Mouse (Mus musculus) neural tube, embryonic 13.5 days (tissue): ENCODE measurements around the gene Ldhb. TPM values are rescaled to one million over a fixed set of nuclear protein-coding genes. Genes with fewer than 3 reads are reported as not detected.

Experiments used
- ATAC-seq: fragments of 200-750 bp; cut with Nextera tagmentation; 2 replicates; pipeline ENCODE4 v1.8.0; 2017; ENCODE audit warnings: low read depth, mild to moderate bottlenecking, moderate TSS enrichment, moderate library complexity
- H3K27ac ChIP-seq: fragments of 300-500 bp; sonication (generic); replicated peaks from 2 replicates; pipeline ENCODE4 v1.5.1; 2015; ENCODE audit warnings: moderate library complexity, mild to moderate bottlenecking, inconsistent platforms
- H3K27me3 ChIP-seq: fragments of 300-500 bp; sonication (generic); 2 replicates; pipeline ENCODE4 v1.6.1; 2015; ENCODE audit warnings: mild to moderate bottlenecking, inconsistent platforms
- H3K36me3 ChIP-seq: fragments of 300-500 bp; sonication (generic); 2 replicates; pipeline ENCODE4 v1.6.1; 2015; ENCODE audit warnings: mild to moderate bottlenecking, inconsistent platforms
- H3K4me1 ChIP-seq: fragments of 300-500 bp; sonication (generic); replicated peaks from 2 replicates; pipeline ENCODE4 v1.6.1; 2015; ENCODE audit warnings: inconsistent platforms
- H3K4me2 ChIP-seq: fragments of 300-500 bp; sonication (generic); 2 replicates; pipeline ENCODE4 v1.6.1; 2015; ENCODE audit warnings: inconsistent platforms, mild to moderate bottlenecking, moderate library complexity
- H3K4me3 ChIP-seq: fragments of 300-500 bp; sonication (generic); 2 replicates; pipeline ENCODE4 v1.5.1; 2015; ENCODE audit warnings: mild to moderate bottlenecking, inconsistent platforms
- H3K9ac ChIP-seq: fragments of 300-500 bp; sonication (generic); 2 replicates; pipeline ENCODE4 v1.6.1; 2015; ENCODE audit warnings: moderate library complexity, mild to moderate bottlenecking, inconsistent platforms
- H3K9me3 ChIP-seq: fragments of 300-500 bp; sonication (generic); 2 replicates; pipeline ENCODE4 v1.6.1; 2016; ENCODE audit warnings: inconsistent platforms
- WGBS: fragments of 180-500 bp; shearing (Covaris S2); methylation state at CpG from one replicate; pipeline ENCODE4 v1.1.7; 2015; 5-methylcytosine and 5-hydroxymethylcytosine counted together
- polyA plus RNA-seq: library from polyadenylated mRNA; unstranded; fragments of >200 nt; fragmentation: Nextera tagmentation; extraction: Ambion mirVana; gene quantifications from 2 replicates; pipeline ENCODE4 v1.2.1, GENCODE M21; 2015

Ldhb gene
- polyA plus RNA-seq, 1 experiment from 2014 or later: 568 TPM

- no peak overlapping the region for H3K4me3 ChIP-seq
- WGBS: 86% methylated on average over 8 of the region's 8 CpGs
- no peak for ATAC-seq
Observed at GRCm38 (mm10) chr6:142471141-142471540, 36.6 kb downstream of the Ldhb start.

DNA sequence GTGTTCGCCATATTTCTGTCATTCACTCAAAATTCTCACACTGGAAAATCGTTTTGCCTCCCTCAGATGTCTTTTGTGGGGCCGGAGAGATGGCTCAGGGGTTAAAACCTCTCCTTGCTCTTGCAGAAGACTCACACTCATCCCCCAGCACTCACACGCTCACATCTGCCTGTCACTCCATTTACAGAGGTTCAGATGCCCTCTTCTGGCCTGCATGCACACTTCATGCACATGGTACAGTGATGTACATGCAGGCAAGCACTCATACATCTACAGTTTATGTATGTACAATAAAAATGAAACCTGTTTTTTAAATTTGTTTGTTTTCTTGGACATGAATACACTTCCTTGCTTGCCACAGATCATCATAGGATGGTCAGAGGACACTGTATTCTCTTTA is 38.2 kb downstream of the Ldhb start:
- H3K9ac ChIP-seq: no peak overlapping the region
- no peaks in the 10 kb centered on the region for H3K4me1 ChIP-seq
- WGBS: 62% methylated on average over 4 of the region's 4 CpGs
- H3K27ac ChIP-seq: no peak overlapping the region
- H3K27me3 ChIP-seq: no peaks in the 10 kb centered on the region
- no peak overlapping the region for H3K4me3 ChIP-seq
- no peak for ATAC-seq
- no peaks in the 10 kb centered on the region for H3K9me3 ChIP-seq
- H3K36me3 ChIP-seq: no peaks in the 10 kb centered on the region
- no peak overlapping the region for H3K4me2 ChIP-seq

More at GRCm38 (mm10) chr6:142471141-142471540, 36.6 kb downstream of the Ldhb start:
- Histone ChIP-seq H3K36me3 (no peaks in the 10 kb centered on the region), H3K9ac (no peak overlapping the region), H3K27me3 (no peaks in the 10 kb centered on the region), H3K27ac (no peak overlapping the region), H3K9me3 (no peaks in the 10 kb centered on the region), H3K4me2 (no peak overlapping the region), H3K4me1 (no peaks in the 10 kb centered on the region)

GRCm38 (mm10) chr6:142462194-142462593 is 45.6 kb downstream of the Ldhb start:
- Histone ChIP-seq H3K4me3 (no peak overlapping the region), H3K9ac (no peak overlapping the region), H3K4me2 (no peak overlapping the region), H3K27ac (no peak overlapping the region), H3K4me1 (peaks cover 13% of the 10 kb centered on the region), H3K36me3 (no peaks in the 10 kb centered on the region), H3K27me3 (no peaks in the 10 kb centered on the region), H3K9me3 (no peaks in the 10 kb centered on the region)
- ATAC-seq: no peak
- 81% methylated on average over 6 of the region's 6 CpGs for WGBS

DNA sequence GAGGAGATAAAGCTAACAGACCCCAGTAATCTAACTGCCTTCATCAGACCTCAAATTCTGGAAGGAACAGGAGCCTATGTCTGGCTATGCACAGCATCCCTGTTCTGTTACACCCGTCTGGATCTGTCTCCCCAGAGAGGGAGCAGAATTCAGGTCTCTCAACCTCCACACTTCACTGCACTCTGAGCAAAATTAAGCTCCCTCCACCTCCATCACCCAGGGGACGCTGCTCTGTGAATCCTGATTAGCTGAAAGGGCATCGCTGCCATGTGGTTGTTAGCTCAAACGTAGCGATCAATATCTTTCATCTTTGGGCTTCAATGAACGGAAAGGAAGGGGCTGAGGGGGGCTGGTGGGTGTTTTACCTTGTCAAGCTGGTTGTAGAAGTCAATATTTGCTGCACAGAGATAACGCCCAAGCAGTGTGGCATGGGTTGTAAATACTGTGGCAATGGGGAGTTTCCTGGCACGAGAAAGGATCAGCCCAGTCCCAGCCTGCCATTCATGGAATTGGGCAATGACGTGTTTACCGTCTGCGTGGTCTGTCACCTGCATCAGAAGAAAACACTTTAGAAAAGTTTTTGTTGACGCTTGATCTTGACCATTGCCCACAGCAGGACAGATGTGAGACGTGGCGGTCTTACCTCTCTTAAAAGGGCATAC is 48.6 kb downstream of the Ldhb start:
- no peaks in the 10 kb centered on the region for H3K9me3 ChIP-seq
- H3K27me3 ChIP-seq: no peaks in the 10 kb centered on the region
- 66% methylated on average over 14 of the region's 14 CpGs for WGBS
- no peaks in the 10 kb centered on the region for H3K36me3 ChIP-seq
- no peak overlapping the region for H3K4me3 ChIP-seq
- peak overlapping the region; percentile 8; the same call in 1 of the 2 replicates for H3K4me2 ChIP-seq
- H3K27ac ChIP-seq: no peak overlapping the region
- ATAC-seq: peak; percentile 59; the same call in 1 of the 2 replicates
- no peak overlapping the region for H3K9ac ChIP-seq
- H3K4me1 ChIP-seq: peaks cover 13% of the 10 kb centered on the region

- 46% methylated on average over 7 of the region's 7 CpGs for WGBS
- no peaks in the 10 kb centered on the region for H3K27me3 ChIP-seq
- no peak overlapping the region for H3K9ac ChIP-seq
- no peak overlapping the region for H3K4me2 ChIP-seq
- peaks cover 13% of the 10 kb centered on the region for H3K4me1 ChIP-seq
- no peaks in the 10 kb centered on the region for H3K36me3 ChIP-seq
- H3K9me3 ChIP-seq: no peaks in the 10 kb centered on the region
- H3K4me3 ChIP-seq: no peak overlapping the region
- no peak overlapping the region for H3K27ac ChIP-seq
- peak; percentile 36; the same call in 1 of the 2 replicates for ATAC-seq
Observed at GRCm38 (mm10) chr6:142458010-142458409, 49.7 kb downstream of the Ldhb start.

DNA sequence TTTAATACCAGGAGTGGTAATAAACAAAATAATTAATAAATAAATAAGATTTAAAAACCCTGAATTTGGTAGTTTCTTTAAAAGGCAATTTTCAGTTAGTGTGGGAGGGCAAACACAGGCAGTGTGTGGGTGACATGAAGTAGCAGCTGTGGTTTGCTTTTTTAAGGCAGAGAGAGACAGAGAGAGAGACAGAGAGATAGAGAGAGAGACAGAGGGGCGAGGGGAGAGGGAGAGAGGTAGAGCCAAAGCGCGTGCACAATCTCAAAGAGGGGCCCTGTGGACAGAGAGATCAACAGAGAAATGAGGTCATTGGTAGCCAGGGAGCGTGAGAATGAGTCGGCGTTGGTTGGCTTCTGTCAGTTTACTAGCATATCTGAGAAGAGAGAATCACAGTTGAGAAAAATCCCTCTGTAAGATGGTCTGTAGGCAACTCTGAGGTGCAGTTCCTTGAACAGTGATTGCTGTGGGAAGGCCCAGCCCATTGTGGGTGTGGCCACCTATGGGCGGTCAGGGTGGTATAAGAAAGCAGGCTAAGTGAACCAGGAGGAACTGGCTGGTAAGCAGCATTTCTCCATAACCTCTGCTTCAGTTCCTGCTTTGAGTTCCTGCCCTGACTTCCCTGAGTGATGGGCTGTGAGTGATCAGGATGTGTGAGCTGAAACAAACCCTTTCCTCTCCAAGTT is 52.3 kb downstream of the Ldhb start:
- no peak overlapping the region for H3K9ac ChIP-seq
- peaks cover 13% of the 10 kb centered on the region for H3K4me1 ChIP-seq
- H3K4me3 ChIP-seq: no peak overlapping the region
- H3K27ac ChIP-seq: no peak overlapping the region
- H3K9me3 ChIP-seq: no peaks in the 10 kb centered on the region
- H3K36me3 ChIP-seq: no peaks in the 10 kb centered on the region
- no peak for ATAC-seq
- H3K4me2 ChIP-seq: no peak overlapping the region
- WGBS: 81% methylated on average over 7 of the region's 7 CpGs
- H3K27me3 ChIP-seq: no peaks in the 10 kb centered on the region

GRCm38 (mm10) chr6:142453311-142453710 is 54.4 kb downstream of the Ldhb start:
- H3K4me3 ChIP-seq: no peak overlapping the region
- no peaks in the 10 kb centered on the region for H3K9me3 ChIP-seq
- no peak overlapping the region for H3K9ac ChIP-seq
- no peak overlapping the region for H3K27ac ChIP-seq
- H3K4me2 ChIP-seq: no peak overlapping the region
- no peaks in the 10 kb centered on the region for H3K36me3 ChIP-seq
- WGBS: 82% methylated on average over 2 of the region's 2 CpGs
- no peak for ATAC-seq
- H3K4me1 ChIP-seq: peaks cover 5% of the 10 kb centered on the region
- no peaks in the 10 kb centered on the region for H3K27me3 ChIP-seq

DNA sequence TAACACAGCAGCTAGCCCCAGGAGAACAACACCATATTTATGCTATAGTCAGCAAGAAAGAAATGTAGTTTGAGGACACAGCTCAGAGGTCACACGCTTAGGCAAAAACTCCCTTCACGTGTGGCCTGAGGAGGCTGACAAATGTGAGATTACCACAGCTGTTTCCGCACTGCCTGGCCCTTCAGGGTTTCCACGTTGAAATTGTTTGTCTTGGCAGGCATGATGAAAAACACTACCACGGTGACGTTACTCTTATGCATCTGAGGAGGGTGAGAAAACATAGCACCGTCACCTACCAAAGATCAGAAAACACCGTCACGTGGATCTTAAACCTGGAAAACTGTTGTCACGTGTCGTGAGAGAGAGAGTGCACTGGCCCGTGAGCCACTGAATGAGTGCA is 56.4 kb downstream of the Ldhb start:
- Histone ChIP-seq H3K27ac (no peak overlapping the region), H3K4me1 (no peaks in the 10 kb centered on the region), H3K4me2 (no peak overlapping the region), H3K9ac (no peak overlapping the region), H3K4me3 (no peak overlapping the region), H3K36me3 (no peaks in the 10 kb centered on the region), H3K27me3 (no peaks in the 10 kb centered on the region), H3K9me3 (no peaks in the 10 kb centered on the region)
- no peak for ATAC-seq
- WGBS: 79% methylated on average over 12 of the region's 12 CpGs

Other genes with a start within 250 kb of the Ldhb start
- gene Iapp, start 209.5 kb downstream of the Ldhb start, polyA plus RNA-seq: not detected in 2 replicates
- gene Slco1a5, start 185.0 kb downstream of the Ldhb start, polyA plus RNA-seq: not detected in 2 replicates
- gene Pyroxd1, start 162.3 kb downstream of the Ldhb start, polyA plus RNA-seq: 21.5 and 23.2 TPM in 2 replicates
- 27.1 and 29.7 TPM in 2 replicates for gene Recql, start 120.9 kb downstream of the Ldhb start, polyA plus RNA-seq
- gene Golt1b, start 120.7 kb downstream of the Ldhb start, polyA plus RNA-seq: 84.1 and 87.5 TPM in 2 replicates
- 0.72 and 0.78 TPM in 2 replicates for gene Spx, start 94.5 kb downstream of the Ldhb start, polyA plus RNA-seq
- gene Gys2, start 34.8 kb downstream of the Ldhb start, polyA plus RNA-seq: not detected in 2 replicates
- gene Kcnj8, start 63.7 kb upstream of the Ldhb start, polyA plus RNA-seq: 9.9 and 11.0 TPM in 2 replicates
- 3.4 and 3.5 TPM in 2 replicates for gene Abcc9, start 194.4 kb upstream of the Ldhb start, polyA plus RNA-seq
- 174 and 175 TPM in 2 replicates for gene Cmas, start 248.7 kb upstream of the Ldhb start, polyA plus RNA-seq